Mouse (Mus musculus): Measurements from ENCODE around the gene Eif2s3x.

DNA sequence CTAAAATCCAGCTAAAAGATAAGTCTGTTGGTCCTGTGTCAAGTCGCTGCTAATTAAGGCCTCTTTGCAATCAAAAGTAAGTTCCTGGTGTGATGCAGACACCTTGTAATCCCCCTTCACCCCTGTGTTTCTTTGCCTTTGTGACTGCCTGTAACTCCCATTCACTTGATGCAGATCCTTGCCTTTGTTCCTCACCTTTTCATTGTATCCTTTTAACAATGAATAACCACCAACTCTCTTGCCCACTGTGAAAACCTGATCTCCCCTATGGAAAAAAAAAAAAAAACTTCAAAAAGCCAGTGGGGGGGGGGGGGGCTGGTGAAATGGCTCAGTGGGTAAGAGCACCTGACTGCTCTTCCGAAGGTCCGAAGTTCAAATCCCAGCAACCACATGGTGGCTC is 28.8 kb downstream of the Eif2s3x start:
- TF ChIP-seq CTCF (IDR thresholded peaks at IDR 0.05) = no peak
- TF ChIP-seq POLR2A (IDR thresholded peaks at IDR 0.05; ENCODE audit: insufficient read depth, low read depth, low read length) = no peak
